Mouse (Mus musculus): ENCODE data around the gene Hist1h2an. TPM values are rescaled to one million over a fixed set of nuclear protein-coding genes. Genes with fewer than 3 reads are reported as not detected.
"Not testable (repeated sequence)": the region's sequence is repeated elsewhere in the genome, so short reads cannot be mapped to it uniquely, and the experiment has no call there.

Hist1h2an gene
- polyA plus RNA-seq, 1 experiment from 2014 or later = 5.0 TPM

GRCm38 (mm10) chr13:21752356-21752755, 34.7 kb downstream of the Hist1h2an start:
- H3K4me1 ChIP-seq (replicated peaks; ENCODE audit: control insufficient read depth, insufficient read depth, low read length) = peaks cover 3% of the 10 kb centered on the region; the same call in 1 of the 2 replicates
- H3K9me3 ChIP-seq (ENCODE audit: control insufficient read depth, low read length) = no peaks in the 10 kb centered on the region
- ATAC-seq (replicated peaks; ENCODE audit: low FRiP score) = no peak
- no peaks in the 10 kb centered on the region for H3K36me3 ChIP-seq (ENCODE audit: control insufficient read depth, insufficient read depth, low read length)
- no peaks in the 10 kb centered on the region for H3K27me3 ChIP-seq (ENCODE audit: control insufficient read depth, insufficient read depth, low read length)
- peak overlapping the region; percentile 93 for H3K27ac ChIP-seq (ENCODE audit: low read depth, low read length)
- peak overlapping the region; percentile 65; the same call in 1 of the 2 replicates for H3K4me2 ChIP-seq (ENCODE audit: low read depth, low read length, severe bottlenecking)
- WGBS = 45% methylated on average over 3 of the region's 3 CpGs
- peak overlapping the region; percentile 21; the same call in 1 of the 2 replicates for H3K9ac ChIP-seq (ENCODE audit: low read length)
- H3K4me3 ChIP-seq (ENCODE audit: low read depth, low read length) = peak overlapping the region; percentile 37; the same call in 1 of the 2 replicates
- DNase-seq (ENCODE audit: low spot score) = peak; percentile 61

GRCm38 (mm10) chr13:21751827-21752226, 35.2 kb downstream of the Hist1h2an start:
- DNase-seq (ENCODE audit: low spot score) (no peak), ATAC-seq (replicated peaks; ENCODE audit: low FRiP score) (no peak)
- Histone ChIP-seq H3K4me2 (ENCODE audit: low read depth, low read length, severe bottlenecking) (no peak overlapping the region), H3K9ac (ENCODE audit: low read length) (no peak overlapping the region; the same call in 1 of the 2 replicates), H3K9me3 (ENCODE audit: control insufficient read depth, low read length) (no peaks in the 10 kb centered on the region), H3K27ac (ENCODE audit: low read depth, low read length) (peak overlapping the region; percentile 93), H3K4me1 (replicated peaks; ENCODE audit: control insufficient read depth, insufficient read depth, low read length) (peaks cover 3% of the 10 kb centered on the region; the same call in 1 of the 2 replicates), H3K4me3 (ENCODE audit: low read depth, low read length) (no peak overlapping the region), H3K27me3 (ENCODE audit: control insufficient read depth, insufficient read depth, low read length) (no peaks in the 10 kb centered on the region), H3K36me3 (ENCODE audit: control insufficient read depth, insufficient read depth, low read length) (no peaks in the 10 kb centered on the region)
- WGBS = 76% methylated on average over 3 of the region's 3 CpGs

GRCm38 (mm10) chr13:21751417-21751816, 35.6 kb downstream of the Hist1h2an start:
- H3K36me3 ChIP-seq (ENCODE audit: control insufficient read depth, insufficient read depth, low read length) = no peaks in the 10 kb centered on the region
- H3K9me3 ChIP-seq (ENCODE audit: control insufficient read depth, low read length) = no peaks in the 10 kb centered on the region
- H3K4me3 ChIP-seq (ENCODE audit: low read depth, low read length) = no peak overlapping the region
- no peak for DNase-seq (ENCODE audit: low spot score)
- H3K27ac ChIP-seq (ENCODE audit: low read depth, low read length) = peak overlapping the region; percentile 93
- ATAC-seq (replicated peaks; ENCODE audit: low FRiP score) = no peak
- H3K9ac ChIP-seq (ENCODE audit: low read length) = no peak overlapping the region
- no peaks in the 10 kb centered on the region for H3K27me3 ChIP-seq (ENCODE audit: control insufficient read depth, insufficient read depth, low read length)
- peaks cover 3% of the 10 kb centered on the region; the same call in 1 of the 2 replicates for H3K4me1 ChIP-seq (replicated peaks; ENCODE audit: control insufficient read depth, insufficient read depth, low read length)
- no peak overlapping the region for H3K4me2 ChIP-seq (ENCODE audit: low read depth, low read length, severe bottlenecking)

GRCm38 (mm10) chr13:21750159-21751017, 36.6 kb downstream of the Hist1h2an start, which contains the start of gene Hist1h4k:
Gene Hist1h4k, minus strand, starts transcription at chr13:21750505.
- H3K27ac ChIP-seq (ENCODE audit: low read depth, low read length) = peak within 1 kb of the TSS; percentile 97
- not testable (repeated sequence) for H3K36me3 ChIP-seq (ENCODE audit: control insufficient read depth, insufficient read depth, low read length); H3K27me3 ChIP-seq (ENCODE audit: control insufficient read depth, insufficient read depth, low read length); H3K4me1 ChIP-seq (replicated peaks; ENCODE audit: control insufficient read depth, insufficient read depth, low read length); H3K9me3 ChIP-seq (ENCODE audit: control insufficient read depth, low read length)
- H3K9ac ChIP-seq (ENCODE audit: low read length) = peak within 1 kb of the TSS; percentile 68
- under 1% methylated on average over 42 of the region's 56 CpGs for WGBS
- peak within 1 kb of the TSS; percentile 55 for H3K4me3 ChIP-seq (ENCODE audit: low read depth, low read length)
- DNase-seq (ENCODE audit: low spot score) = peak; percentile 97
- peak; percentile 82 for ATAC-seq (replicated peaks; ENCODE audit: low FRiP score)
- H3K4me2 ChIP-seq (ENCODE audit: low read depth, low read length, severe bottlenecking) = peak within 1 kb of the TSS; percentile 88

- Histone ChIP-seq H3K9ac (ENCODE audit: low read length) (peak overlapping the region; percentile 68), H3K27me3 (ENCODE audit: control insufficient read depth, insufficient read depth, low read length) (no peaks in the 10 kb centered on the region), H3K4me1 (replicated peaks; ENCODE audit: control insufficient read depth, insufficient read depth, low read length) (peaks cover 3% of the 10 kb centered on the region; the same call in 1 of the 2 replicates), H3K4me2 (ENCODE audit: low read depth, low read length, severe bottlenecking) (peak overlapping the region; percentile 88), H3K36me3 (ENCODE audit: control insufficient read depth, insufficient read depth, low read length) (no peaks in the 10 kb centered on the region; the same call in 1 of the 2 replicates), H3K27ac (ENCODE audit: low read depth, low read length) (peak overlapping the region; percentile 97), H3K4me3 (ENCODE audit: low read depth, low read length) (peak overlapping the region; percentile 55), H3K9me3 (ENCODE audit: control insufficient read depth, low read length) (no peaks in the 10 kb centered on the region)
- DNase-seq (ENCODE audit: low spot score) (peak; percentile 69), ATAC-seq (replicated peaks; ENCODE audit: low FRiP score) (peak; percentile 13; the same call in 1 of the 2 replicates)
- 6% methylated on average over 5 of the region's 5 CpGs for WGBS
These were observed 37.4 kb downstream of the Hist1h2an start for GRCm38 (mm10) chr13:21749387-21750158.

GRCm38 (mm10) chr13:21745006-21745405, 42.0 kb downstream of the Hist1h2an start:
- H3K4me2 ChIP-seq (ENCODE audit: low read depth, low read length, severe bottlenecking) = no peak overlapping the region
- H3K36me3 ChIP-seq (ENCODE audit: control insufficient read depth, insufficient read depth, low read length) = no peaks in the 10 kb centered on the region; the same call in 1 of the 2 replicates
- 97% methylated on average over 1 of the region's 1 CpGs for WGBS
- H3K27ac ChIP-seq (ENCODE audit: low read depth, low read length) = no peak overlapping the region
- H3K9me3 ChIP-seq (ENCODE audit: control insufficient read depth, low read length) = no peaks in the 10 kb centered on the region
- no peak for DNase-seq (ENCODE audit: low spot score)
- no peaks in the 10 kb centered on the region for H3K4me1 ChIP-seq (replicated peaks; ENCODE audit: control insufficient read depth, insufficient read depth, low read length)
- no peak overlapping the region for H3K4me3 ChIP-seq (ENCODE audit: low read depth, low read length)
- ATAC-seq (replicated peaks; ENCODE audit: low FRiP score) = no peak
- H3K27me3 ChIP-seq (ENCODE audit: control insufficient read depth, insufficient read depth, low read length) = no peaks in the 10 kb centered on the region
- H3K9ac ChIP-seq (ENCODE audit: low read length) = no peak overlapping the region

Small RNAs within 50 kb of the gene (microRNA-seq; reads per million reads assigned to microRNA genes)
- gene Gm19658 (ENCODE audit: insufficient number of aligned reads) (not detected), gene Gm44346 (ENCODE audit: insufficient number of aligned reads) (not detected), gene Gm44454 (ENCODE audit: insufficient number of aligned reads) (not detected), gene Gm44466 (ENCODE audit: insufficient number of aligned reads) (not detected)

Other genes with a start within 250 kb of the Hist1h2an start
- gene Olfr1366, start 244.4 kb downstream of the Hist1h2an start, polyA plus RNA-seq (2014; fragmentation: Nextera tagmentation; extraction: Ambion mirVana) = 0.27 and 0.43 TPM in 2 replicates
- not detected in 2 replicates for gene Olfr1535, start 227.3 kb downstream of the Hist1h2an start, polyA plus RNA-seq (2014; fragmentation: Nextera tagmentation; extraction: Ambion mirVana)
- gene Olfr1364, start 205.5 kb downstream of the Hist1h2an start, polyA plus RNA-seq (2014; fragmentation: Nextera tagmentation; extraction: Ambion mirVana) = not detected in 2 replicates
- gene Olfr1362, start 173.2 kb downstream of the Hist1h2an start, polyA plus RNA-seq (2014; fragmentation: Nextera tagmentation; extraction: Ambion mirVana) = not detected in 2 replicates
- not detected in 2 replicates for gene Olfr11, start 144.7 kb downstream of the Hist1h2an start, polyA plus RNA-seq (2014; fragmentation: Nextera tagmentation; extraction: Ambion mirVana)
- gene Olfr1361, start 123.8 kb downstream of the Hist1h2an start, polyA plus RNA-seq (2014; fragmentation: Nextera tagmentation; extraction: Ambion mirVana) = not detected in 2 replicates
- not detected in 2 replicates for gene Olfr1360, start 109.8 kb downstream of the Hist1h2an start, polyA plus RNA-seq (2014; fragmentation: Nextera tagmentation; extraction: Ambion mirVana)
- gene Olfr1359, start 89.1 kb downstream of the Hist1h2an start, polyA plus RNA-seq (2014; fragmentation: Nextera tagmentation; extraction: Ambion mirVana) = not detected in 2 replicates
- gene Hist1h2bl, start 71.1 kb downstream of the Hist1h2an start, polyA plus RNA-seq (2014; fragmentation: Nextera tagmentation; extraction: Ambion mirVana) = 2.3 and 5.4 TPM in 2 replicates
- 23.9 and 25.3 TPM in 2 replicates for gene Hist1h2ai, start 70.8 kb downstream of the Hist1h2an start, polyA plus RNA-seq (2014; fragmentation: Nextera tagmentation; extraction: Ambion mirVana)
- gene Hist1h3h, start 69.6 kb downstream of the Hist1h2an start, polyA plus RNA-seq (2014; fragmentation: Nextera tagmentation; extraction: Ambion mirVana) = 16.8 and 17.4 TPM in 2 replicates
- 5.0 and 5.7 TPM in 2 replicates for gene Hist1h2bm, start 65.2 kb downstream of the Hist1h2an start, polyA plus RNA-seq (2014; fragmentation: Nextera tagmentation; extraction: Ambion mirVana)
- gene Hist1h4j, start 52.2 kb downstream of the Hist1h2an start, polyA plus RNA-seq (2014; fragmentation: Nextera tagmentation; extraction: Ambion mirVana) = 1.2 and 1.6 TPM in 2 replicates
- gene Hist1h4k, start 36.7 kb downstream of the Hist1h2an start, polyA plus RNA-seq (2014; fragmentation: Nextera tagmentation; extraction: Ambion mirVana) = 4.4 TPM in 2 replicates
- gene Hist1h2ak, start 33.4 kb downstream of the Hist1h2an start, polyA plus RNA-seq (2014; fragmentation: Nextera tagmentation; extraction: Ambion mirVana) = 11.0 and 12.5 TPM in 2 replicates
- 1.9 and 2.5 TPM in 2 replicates for gene Hist1h2bn, start 33.1 kb downstream of the Hist1h2an start, polyA plus RNA-seq (2014; fragmentation: Nextera tagmentation; extraction: Ambion mirVana)
- gene Hist1h1b, start 6.6 kb downstream of the Hist1h2an start, polyA plus RNA-seq (2014; fragmentation: Nextera tagmentation; extraction: Ambion mirVana) = 20.4 and 20.6 TPM in 2 replicates
- gene Hist1h3i, start 3.8 kb downstream of the Hist1h2an start, polyA plus RNA-seq (2014; fragmentation: Nextera tagmentation; extraction: Ambion mirVana) = 298 and 312 TPM in 2 replicates
- 3.0 and 3.1 TPM in 2 replicates for gene Hist1h2bp, start 243 bp upstream of the Hist1h2an start, polyA plus RNA-seq (2014; fragmentation: Nextera tagmentation; extraction: Ambion mirVana)
- gene Hist1h2bq, start 23.0 kb upstream of the Hist1h2an start, polyA plus RNA-seq (2014; fragmentation: Nextera tagmentation; extraction: Ambion mirVana) = 23.8 and 25.3 TPM in 2 replicates
- not detected in 2 replicates for gene Hist1h2ao, start 23.2 kb upstream of the Hist1h2an start, polyA plus RNA-seq (2014; fragmentation: Nextera tagmentation; extraction: Ambion mirVana)
- not detected in 2 replicates for gene Hist1h4m, start 24.5 kb upstream of the Hist1h2an start, polyA plus RNA-seq (2014; fragmentation: Nextera tagmentation; extraction: Ambion mirVana)
- 14.3 and 14.6 TPM in 2 replicates for gene Hist1h4n, start 45.0 kb upstream of the Hist1h2an start, polyA plus RNA-seq (2014; fragmentation: Nextera tagmentation; extraction: Ambion mirVana)
- 5,982 and 6,086 TPM in 2 replicates for gene Hist1h2ap, start 46.3 kb upstream of the Hist1h2an start, polyA plus RNA-seq (2014; fragmentation: Nextera tagmentation; extraction: Ambion mirVana)
- 22.4 and 27.2 TPM in 2 replicates for gene Hist1h2br, start 46.5 kb upstream of the Hist1h2an start, polyA plus RNA-seq (2014; fragmentation: Nextera tagmentation; extraction: Ambion mirVana)
- gene Zfp184, start 157.9 kb upstream of the Hist1h2an start, polyA plus RNA-seq (2014; fragmentation: Nextera tagmentation; extraction: Ambion mirVana) = 25.9 and 27.5 TPM in 2 replicates
- gene Pom121l2, start 194.0 kb upstream of the Hist1h2an start, polyA plus RNA-seq (2014; fragmentation: Nextera tagmentation; extraction: Ambion mirVana) = 0.12 TPM in 1 of 2 replicates, not detected in the other
- 0.37 TPM in 1 of 2 replicates, not detected in the other for gene Prss16, start 222.5 kb upstream of the Hist1h2an start, polyA plus RNA-seq (2014; fragmentation: Nextera tagmentation; extraction: Ambion mirVana)
- 5.6 TPM in 1 of 2 replicates, not detected in the other for gene Hist1h2ah, start 248.3 kb upstream of the Hist1h2an start, polyA plus RNA-seq (2014; fragmentation: Nextera tagmentation; extraction: Ambion mirVana)
- 5.4 and 11.9 TPM in 2 replicates for gene Hist1h2bk, start 248.7 kb upstream of the Hist1h2an start, polyA plus RNA-seq (2014; fragmentation: Nextera tagmentation; extraction: Ambion mirVana)

Data from forebrain, embryonic 11.5 days (tissue).